Comparison of ENCODE assay signal across 8 mouse cellular contexts in genomic region chr1:166409177-166409700, GRCm38 (mm10). TPM values are rescaled to one million over a fixed set of nuclear protein-coding genes. Genes with fewer than 3 reads are reported as not detected.
A peak's percentile ranks its signal among the peaks of the same experiment; 100 is the strongest.
DNase-seq lines count a peak whose midpoint lies in the region; ATAC-seq and TF ChIP-seq lines count a peak whose summit lies in the region.

No protein-coding gene starts in this region.

- H3K27me3 ChIP-seq in heart, embryonic 11.5 days (ENCODE audit: control insufficient read depth, insufficient read depth, low read length) = no peaks in the 10 kb centered on the region
- H3K27me3 ChIP-seq in kidney, embryonic 16.5 days (ENCODE audit: insufficient read depth, low read length) = no peaks in the 10 kb centered on the region
- H3K27me3 ChIP-seq in small intestine, adult 2 months (ENCODE audit: control insufficient read depth, insufficient read depth, low read length) = no peaks in the 10 kb centered on the region

- H3K9me3 ChIP-seq in heart, embryonic 11.5 days (replicated peaks; ENCODE audit: control insufficient read depth, low read length) = peaks cover 6% of the 10 kb centered on the region; the same call in 1 of the 2 replicates
- H3K9me3 ChIP-seq in kidney, embryonic 16.5 days (ENCODE audit: low read length) = peaks cover 13% of the 10 kb centered on the region

- TF ChIP-seq CTCF in cortical plate, adult 2 months (IDR thresholded peaks at IDR 0.05; ENCODE audit: extremely low read depth, insufficient read depth, low read length) = no peak
- no peak for TF ChIP-seq CTCF in small intestine, adult 2 months (IDR thresholded peaks at IDR 0.05; ENCODE audit: extremely low read depth, insufficient read length, insufficient replicate concordance, low read depth, low read length)

- no peak for TF ChIP-seq POLR2A in cortical plate, adult 2 months (IDR thresholded peaks at IDR 0.05; ENCODE audit: extremely low read depth, insufficient read depth, low read length)
- TF ChIP-seq POLR2A in small intestine, adult 2 months (IDR thresholded peaks at IDR 0.05; ENCODE audit: low read depth, low read length) = no peak

- peak; percentile 77 for ATAC-seq in heart, embryonic 11.5 days (replicated peaks; ENCODE audit: insufficient number of reproducible peaks, low FRiP score, low TSS enrichment)
- peak; percentile 86 for ATAC-seq in kidney, embryonic 16.5 days (ENCODE audit: low FRiP score, low TSS enrichment)

- 2% methylated on average over 40 of the region's 45 CpGs for WGBS in heart, embryonic 11.5 days (ENCODE audit: insufficient replicate concordance)
- WGBS in kidney, embryonic 16.5 days = under 1% methylated on average over 40 of the region's 45 CpGs
- 1% methylated on average over 15 of the region's 45 CpGs for WGBS in small intestine, adult 2 months

- peak overlapping the region; percentile 68 for H3K4me3 ChIP-seq in cortical plate, adult 2 months (ENCODE audit: insufficient read depth, low read length)
- peak overlapping the region; percentile 64 for H3K4me3 ChIP-seq in heart, embryonic 11.5 days (ENCODE audit: low read depth, low read length)
- peak overlapping the region; percentile 74 for H3K4me3 ChIP-seq in kidney, embryonic 16.5 days (ENCODE audit: low read length)
- peak overlapping the region; percentile 76 for H3K4me3 ChIP-seq in small intestine, adult 2 months (ENCODE audit: low read depth, low read length)

- H3K4me2 ChIP-seq in heart, embryonic 11.5 days = peak overlapping the region; percentile 80
- peak overlapping the region; percentile 95 for H3K4me2 ChIP-seq in kidney, embryonic 16.5 days (replicated peaks; ENCODE audit: low read depth, low read length)

- peaks cover 6% of the 10 kb centered on the region for H3K36me3 ChIP-seq in heart, embryonic 11.5 days (ENCODE audit: control insufficient read depth, insufficient read depth, low read length)
- peaks cover 24% of the 10 kb centered on the region for H3K36me3 ChIP-seq in kidney, embryonic 16.5 days (ENCODE audit: insufficient read depth, low read length)
- H3K36me3 ChIP-seq in small intestine, adult 2 months (ENCODE audit: control insufficient read depth, insufficient read depth, low read length) = no peaks in the 10 kb centered on the region

- peak overlapping the region; percentile 30; the same call in 1 of the 2 replicates for H3K27ac ChIP-seq in cortical plate, adult 2 months (ENCODE audit: insufficient read depth, low read length)
- peak overlapping the region; percentile 32 for H3K27ac ChIP-seq in heart, embryonic 11.5 days (ENCODE audit: low read depth, low read length)
- peak overlapping the region; percentile 76 for H3K27ac ChIP-seq in kidney, embryonic 16.5 days (ENCODE audit: low read length)
- H3K27ac ChIP-seq in small intestine, adult 2 months (ENCODE audit: insufficient read depth, low read depth, low read length) = no peak overlapping the region

- peak; percentile 40 for DNase-seq in urinary bladder, postnatal 14 days (ENCODE audit: low spot score)
- no peak for DNase-seq in urinary bladder, postnatal 10 days (ENCODE audit: low spot score)
- peak; percentile 48 for DNase-seq in lung, postnatal 10 days
- no peak for DNase-seq in frontal cortex, postnatal 36 days (ENCODE audit: low spot score in 2 of 2)

- no peaks in the 10 kb centered on the region for H3K4me1 ChIP-seq in cortical plate, adult 2 months (ENCODE audit: control insufficient read depth, insufficient read depth, low read length)
- H3K4me1 ChIP-seq in heart, embryonic 11.5 days (ENCODE audit: control insufficient read depth, insufficient read depth, low read length) = peaks cover 14% of the 10 kb centered on the region
- peaks cover 11% of the 10 kb centered on the region for H3K4me1 ChIP-seq in kidney, embryonic 16.5 days (ENCODE audit: insufficient read depth, low read length)
- no peaks in the 10 kb centered on the region for H3K4me1 ChIP-seq in small intestine, adult 2 months (ENCODE audit: control insufficient read depth, insufficient read depth, insufficient read length, low read length)

- H3K9ac ChIP-seq in heart, embryonic 11.5 days (ENCODE audit: low read depth, low read length) = peak overlapping the region; percentile 85
- H3K9ac ChIP-seq in kidney, embryonic 16.5 days (replicated peaks; ENCODE audit: low read length) = peak overlapping the region; percentile 86

RNA-seq across cellular contexts. Expression of gene Pogk, which starts 0.4 kb away (rescaled TPM):
- polyA plus RNA-seq in cortical plate, adult 2 months (2012; rRNA removed) = 26.2 TPM in 2 replicates
- polyA plus RNA-seq in heart, embryonic 11.5 days (2014; fragmentation: Nextera tagmentation; extraction: Ambion mirVana) = 13.0 and 15.4 TPM in 2 replicates
- polyA plus RNA-seq in kidney, embryonic 16.5 days (2015; fragmentation: Nextera tagmentation; extraction: Ambion mirVana) = 14.9 and 16.7 TPM in 2 replicates
- 1.4 and 1.7 TPM in 2 replicates for polyA plus RNA-seq in small intestine, adult 2 months (2012; rRNA removed)

RNA-seq across cellular contexts. Expression of gene Tada1, which starts 30.3 kb away (rescaled TPM):
- polyA plus RNA-seq in cortical plate, adult 2 months (2012; rRNA removed) = 42.5 and 43.2 TPM in 2 replicates
- polyA plus RNA-seq in heart, embryonic 11.5 days (2014; fragmentation: Nextera tagmentation; extraction: Ambion mirVana) = 36.0 and 37.6 TPM in 2 replicates
- 66.3 TPM in 2 replicates for polyA plus RNA-seq in kidney, embryonic 16.5 days (2015; fragmentation: Nextera tagmentation; extraction: Ambion mirVana)
- polyA plus RNA-seq in small intestine, adult 2 months (2012; rRNA removed) = 3.9 and 7.4 TPM in 2 replicates

Comparison
In these comparisons a context has a peak if more than half of its experiments do, and no peak if none do; other contexts are left out.
1. DNase-seq: peak in urinary bladder, postnatal 14 days (single experiment) and lung, postnatal 10 days (single experiment); none in urinary bladder, postnatal 10 days (single experiment) and frontal cortex, postnatal 36 days (0 of 2).
2. Peak in every context shown above with its lines, with median percentiles within 50 percentile points of each other: H3K4me3 ChIP-seq.